Mouse (Mus musculus) midbrain, embryonic 11.5 days (tissue): Measurements from ENCODE around the gene Crip2. TPM values are rescaled to one million over a fixed set of nuclear protein-coding genes. Genes with fewer than 3 reads are reported as not detected.

Experiments used
- ATAC-seq: fragments of 200-750 bp; cut with Nextera tagmentation; 2 replicates; pipeline ENCODE4 v1.8.0; 2017; ENCODE audit warnings: moderate TSS enrichment, moderate library complexity; ENCODE audit not compliant: low FRiP score
- DNase-seq: peaks from one replicate; pipeline ENCODE4 v3.0.0; 2015; ENCODE audit warnings: low spot score; ENCODE audit errors: missing footprints
- H3K27ac ChIP-seq: fragments of 300-500 bp; sonication (generic); 2 replicates; pipeline ENCODE4 v1.5.1; 2014; ENCODE audit warnings: low read depth, low read length
- H3K27me3 ChIP-seq: fragments of 300-500 bp; sonication (generic); 2 replicates; pipeline ENCODE4 v1.6.1; 2014; ENCODE audit warnings: mild to moderate bottlenecking, low read length, moderate library complexity, mixed read lengths; ENCODE audit not compliant: control insufficient read depth, insufficient read depth
- H3K36me3 ChIP-seq: fragments of 300-500 bp; sonication (generic); 2 replicates; pipeline ENCODE4 v1.6.1; 2014; ENCODE audit warnings: mild to moderate bottlenecking, low read length, moderate library complexity, mixed read lengths; ENCODE audit not compliant: control insufficient read depth, insufficient read depth
- H3K4me1 ChIP-seq: fragments of 300-500 bp; sonication (generic); 2 replicates; pipeline ENCODE4 v1.6.1; 2014; ENCODE audit warnings: low read length; ENCODE audit not compliant: control insufficient read depth, insufficient read depth
- H3K4me2 ChIP-seq: fragments of 300-500 bp; sonication (generic); 2 replicates; pipeline ENCODE4 v1.6.1; 2014; ENCODE audit warnings: mild to moderate bottlenecking, moderate library complexity
- H3K4me3 ChIP-seq: fragments of 300-500 bp; sonication (generic); 2 replicates; pipeline ENCODE4 v1.5.1; 2014; ENCODE audit warnings: low read depth, low read length
- H3K9ac ChIP-seq: fragments of 300-500 bp; sonication (generic); 2 replicates; pipeline ENCODE4 v1.6.1; 2014; ENCODE audit warnings: low read length
- H3K9me3 ChIP-seq: fragments of 300-500 bp; sonication (generic); 2 replicates; pipeline ENCODE4 v1.6.1; 2016; ENCODE audit warnings: low read length; ENCODE audit not compliant: control insufficient read depth
- WGBS: fragments of 180-500 bp; shearing (Covaris S2); extraction: QIAGEN DNeasy Blood & Tissue Kit; methylation state at CpG from one replicate; pipeline ENCODE4 v1.1.7; 2014; 5-methylcytosine and 5-hydroxymethylcytosine counted together
- polyA plus RNA-seq: library from polyadenylated mRNA; unstranded; fragments of >200 nt; fragmentation: Nextera tagmentation; extraction: Ambion mirVana; gene quantifications from 2 replicates; pipeline ENCODE4 v1.2.1, GENCODE M21; 2014

Crip2 gene
- 226 and 247 TPM in 2 replicates for polyA plus RNA-seq

DNA sequence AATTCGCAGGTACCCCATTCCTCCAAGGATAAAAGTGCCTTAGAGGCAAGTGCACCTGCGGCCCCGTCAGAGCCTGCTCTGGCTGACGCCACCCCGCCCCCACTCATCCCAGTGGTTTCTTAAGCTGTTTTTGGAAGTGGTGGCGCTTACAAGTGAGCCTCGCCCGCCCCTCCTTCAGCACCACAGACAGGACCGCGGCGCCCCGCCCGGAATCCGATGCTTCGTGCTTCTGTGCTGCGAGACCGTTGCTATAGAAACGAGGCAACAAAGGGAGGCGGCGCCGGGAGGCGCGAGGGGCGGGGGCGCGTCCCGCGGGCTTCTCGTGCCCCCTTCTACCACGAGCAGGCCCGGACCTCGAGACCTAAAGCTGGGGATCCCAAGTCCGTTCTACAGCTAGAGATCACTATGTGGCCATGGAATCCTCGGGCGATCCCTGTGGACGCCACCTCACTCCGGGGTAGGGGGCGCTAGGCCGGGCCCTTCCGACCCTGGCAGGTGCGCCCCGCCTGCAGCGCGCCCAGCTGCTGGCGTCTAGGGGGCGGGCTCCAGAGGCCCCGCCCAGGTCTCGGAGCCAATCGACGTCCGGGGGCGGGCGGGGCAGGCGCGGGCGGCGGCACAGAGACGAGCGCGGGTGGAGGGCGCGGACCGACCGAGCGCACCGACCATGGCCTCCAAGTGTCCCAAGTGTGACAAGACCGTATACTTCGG lies at the start of gene Crip2:
Gene Crip2, plus strand, starts transcription at position 329 of the 708 bp plus-strand sequence.
- Histone ChIP-seq H3K4me2 (peak within 1 kb of the TSS; percentile 61), H3K36me3 (peaks cover 21% of the 10 kb centered on the region), H3K4me3 (peak within 1 kb of the TSS; percentile 67), H3K9ac (peak within 1 kb of the TSS; percentile 80), H3K9me3 (no peaks in the 10 kb centered on the region), H3K27ac (peak within 1 kb of the TSS; percentile 90), H3K4me1 (peaks cover 40% of the 10 kb centered on the region), H3K27me3 (no peaks in the 10 kb centered on the region)
- under 1% methylated on average over 65 of the region's 68 CpGs for WGBS
- peak; percentile 99 for DNase-seq
- peak; percentile 91 for ATAC-seq

GRCm38 (mm10) chr12:113097040-113097439 lies 43.0 kb upstream of the Crip2 start:
- Histone ChIP-seq H3K27ac (no peak overlapping the region), H3K4me1 (peaks cover 27% of the 10 kb centered on the region), H3K27me3 (no peaks in the 10 kb centered on the region), H3K9ac (peak overlapping the region; percentile 100), H3K36me3 (no peaks in the 10 kb centered on the region), H3K4me2 (peak overlapping the region; percentile 97), H3K9me3 (no peaks in the 10 kb centered on the region), H3K4me3 (no peak overlapping the region; the same call in 1 of the 2 replicates)
- DNase-seq (no peak), ATAC-seq (peak; percentile 8; the same call in 1 of the 2 replicates)
- 87% methylated on average over 5 of the region's 5 CpGs for WGBS

DNA sequence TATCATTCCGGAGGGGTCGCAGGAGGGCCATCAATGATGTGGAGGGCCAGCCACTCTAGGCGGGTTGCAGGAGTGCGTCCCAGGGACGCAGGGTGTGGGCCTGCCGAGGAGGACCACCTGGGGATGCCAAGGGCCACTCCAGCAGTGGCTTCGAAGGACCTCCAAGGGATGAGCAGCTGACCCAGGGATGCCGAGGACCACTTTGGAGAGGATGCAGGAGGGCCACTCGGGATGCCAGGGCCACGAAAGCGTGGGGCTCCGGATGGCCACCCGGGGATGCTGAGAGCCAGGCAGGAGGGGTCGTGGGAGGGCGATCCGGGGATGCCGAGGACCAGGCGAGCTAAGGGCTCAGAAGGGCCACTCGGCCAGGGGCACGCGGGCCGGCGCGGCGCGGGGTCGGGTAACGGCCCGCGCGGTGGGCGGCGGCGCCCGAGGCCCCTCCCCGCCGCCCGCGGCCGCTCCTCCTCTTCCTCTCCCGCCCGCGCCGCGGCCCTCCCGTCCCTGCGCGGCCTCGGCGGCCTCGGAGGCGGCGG lies 42.2 kb upstream of the Crip2 start, which contains the start of gene Mta1:
Gene Mta1, plus strand, starts transcription at position 530 of the 533 bp plus-strand sequence.
- Histone ChIP-seq H3K27ac (peak within 1 kb of the TSS; percentile 65), H3K9me3 (no peaks in the 10 kb centered on the region), H3K4me3 (peak within 1 kb of the TSS; percentile 99), H3K4me2 (peak within 1 kb of the TSS; percentile 97), H3K36me3 (no peaks in the 10 kb centered on the region), H3K9ac (peak within 1 kb of the TSS; percentile 100), H3K4me1 (peaks cover 27% of the 10 kb centered on the region), H3K27me3 (no peaks in the 10 kb centered on the region)
- WGBS, result 3% methylated on average over 21 of the region's 53 CpGs
- peak; percentile 96 for DNase-seq
- peak; percentile 77 for ATAC-seq

GRCm38 (mm10) chr12:113098530-113099151 lies 41.4 kb upstream of the Crip2 start:
- peak overlapping the region; percentile 65 for H3K27ac ChIP-seq
- H3K9me3 ChIP-seq, result no peaks in the 10 kb centered on the region
- no peaks in the 10 kb centered on the region for H3K36me3 ChIP-seq
- ATAC-seq (peak; percentile 31), DNase-seq (peak; percentile 94)
- peak overlapping the region; percentile 100 for H3K9ac ChIP-seq
- peaks cover 27% of the 10 kb centered on the region for H3K4me1 ChIP-seq
- H3K4me2 ChIP-seq, result peak overlapping the region; percentile 95
- H3K4me3 ChIP-seq, result peak overlapping the region; percentile 99
- no peaks in the 10 kb centered on the region for H3K27me3 ChIP-seq
- WGBS, result under 1% methylated on average over 54 of the region's 60 CpGs

- H3K27ac ChIP-seq, result no peak overlapping the region
- no peaks in the 10 kb centered on the region for H3K9me3 ChIP-seq
- no peaks in the 10 kb centered on the region for H3K27me3 ChIP-seq
- H3K9ac ChIP-seq, result peak overlapping the region; percentile 100
- H3K4me2 ChIP-seq, result peak overlapping the region; percentile 95
- DNase-seq (peak; percentile 82), ATAC-seq (no peak)
- H3K4me3 ChIP-seq, result peak overlapping the region; percentile 99
- H3K4me1 ChIP-seq, result peaks cover 27% of the 10 kb centered on the region
- H3K36me3 ChIP-seq, result no peaks in the 10 kb centered on the region
- 38% methylated on average over 6 of the region's 6 CpGs for WGBS
These were observed 40.4 kb upstream of the Crip2 start for GRCm38 (mm10) chr12:113099470-113100237.

DNA sequence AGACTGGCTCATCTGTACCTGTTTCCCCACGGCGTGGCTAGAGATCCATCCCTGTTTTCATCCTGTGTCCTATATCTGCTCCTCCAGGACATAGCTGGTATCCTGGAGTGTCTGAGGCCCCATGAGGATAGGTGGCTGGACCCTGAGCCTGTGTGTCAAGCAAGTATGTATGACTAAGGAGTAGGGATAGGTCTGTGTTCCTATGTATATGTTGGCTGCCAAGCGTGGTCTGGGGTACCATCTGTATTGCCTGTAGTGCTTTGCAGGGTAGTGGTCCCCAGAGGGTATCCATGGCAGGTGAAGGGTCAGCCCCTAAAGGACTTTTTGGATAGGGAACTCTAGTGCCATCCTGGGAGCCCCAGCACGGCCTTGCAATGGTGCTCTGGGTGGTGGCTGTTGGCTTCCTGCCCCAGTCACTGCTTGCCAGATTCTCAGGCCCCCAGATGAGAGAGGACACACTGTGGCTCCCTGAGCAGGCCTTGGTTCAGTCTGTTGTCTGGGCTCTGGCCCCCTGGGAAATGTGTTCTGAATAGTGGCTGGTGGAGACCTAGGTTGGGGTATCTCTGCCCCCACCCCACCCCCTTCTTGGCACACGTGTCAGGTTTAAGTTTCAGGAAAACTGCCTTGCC lies 39.5 kb upstream of the Crip2 start:
- ATAC-seq, result no peak
- DNase-seq, result peak; percentile 81
- H3K4me1 ChIP-seq, result peaks cover 27% of the 10 kb centered on the region
- H3K27ac ChIP-seq, result no peak overlapping the region
- no peak overlapping the region for H3K4me2 ChIP-seq
- no peak overlapping the region for H3K4me3 ChIP-seq
- peak overlapping the region; percentile 3; the same call in 1 of the 2 replicates for H3K9ac ChIP-seq
- peaks cover 2% of the 10 kb centered on the region; the same call in 1 of the 2 replicates for H3K9me3 ChIP-seq
- 84% methylated on average over 5 of the region's 5 CpGs for WGBS
- H3K27me3 ChIP-seq, result no peaks in the 10 kb centered on the region
- H3K36me3 ChIP-seq, result no peaks in the 10 kb centered on the region

- DNase-seq, result peak; percentile 69
- Histone ChIP-seq H3K27me3 (no peaks in the 10 kb centered on the region), H3K4me2 (no peak overlapping the region), H3K4me3 (no peak overlapping the region), H3K9ac (0 out of 2 replicates have a peak overlapping the region, but pooled peaks have one; percentile 16), H3K27ac (no peak overlapping the region), H3K36me3 (no peaks in the 10 kb centered on the region), H3K9me3 (peaks cover 4% of the 10 kb centered on the region; the same call in 1 of the 2 replicates), H3K4me1 (peaks cover 27% of the 10 kb centered on the region)
- ATAC-seq, result no peak
- 91% methylated on average over 9 of the region's 9 CpGs for WGBS
These were observed 38.6 kb upstream of the Crip2 start for GRCm38 (mm10) chr12:113101251-113101960.

DNA sequence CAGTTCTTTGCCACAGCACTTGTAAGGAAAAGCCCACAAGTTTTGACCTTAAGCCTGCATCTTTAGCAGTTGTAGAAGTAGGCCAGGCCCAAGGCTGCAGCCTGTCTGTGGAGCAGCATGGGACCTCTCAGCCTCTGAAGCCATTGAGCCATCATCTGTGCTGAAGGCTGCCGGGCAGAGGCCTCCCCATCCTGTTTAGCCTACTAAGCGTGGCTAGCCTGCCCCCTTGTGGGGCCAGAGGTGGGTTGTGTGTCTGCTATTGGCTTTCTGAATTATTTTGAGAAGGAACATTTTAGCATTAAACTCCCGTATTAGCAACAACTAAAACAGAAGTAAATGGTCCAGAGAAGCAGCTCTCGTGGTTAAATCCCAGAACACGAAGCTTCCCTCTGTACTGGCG lies 37.6 kb upstream of the Crip2 start:
- ATAC-seq, result 0 out of 2 replicates have a peak, but pooled peaks have one; percentile 19
- no peak overlapping the region for H3K4me3 ChIP-seq
- no peak overlapping the region for H3K9ac ChIP-seq
- no peaks in the 10 kb centered on the region for H3K27me3 ChIP-seq
- no peak overlapping the region for H3K27ac ChIP-seq
- peaks cover 4% of the 10 kb centered on the region; the same call in 1 of the 2 replicates for H3K9me3 ChIP-seq
- peaks cover 21% of the 10 kb centered on the region for H3K4me1 ChIP-seq
- no peak overlapping the region for H3K4me2 ChIP-seq
- WGBS, result 65% methylated on average over 6 of the region's 6 CpGs
- H3K36me3 ChIP-seq, result no peaks in the 10 kb centered on the region
- DNase-seq, result peak; percentile 84
